Mouse (Mus musculus) Muller cell, postnatal 12 days (primary cell): ENCODE measurements around the gene Zbtb44.
"Not testable (repeated sequence)": the region's sequence is repeated elsewhere in the genome, so short reads cannot be mapped to it uniquely, and the experiment has no call there.

Experiments used
- DNase-seq: peaks from one replicate; pipeline ENCODE4 v3.0.0-alpha.2; 2015; ENCODE audit errors: inconsistent ontology term

The Zbtb44 gene

DNA sequence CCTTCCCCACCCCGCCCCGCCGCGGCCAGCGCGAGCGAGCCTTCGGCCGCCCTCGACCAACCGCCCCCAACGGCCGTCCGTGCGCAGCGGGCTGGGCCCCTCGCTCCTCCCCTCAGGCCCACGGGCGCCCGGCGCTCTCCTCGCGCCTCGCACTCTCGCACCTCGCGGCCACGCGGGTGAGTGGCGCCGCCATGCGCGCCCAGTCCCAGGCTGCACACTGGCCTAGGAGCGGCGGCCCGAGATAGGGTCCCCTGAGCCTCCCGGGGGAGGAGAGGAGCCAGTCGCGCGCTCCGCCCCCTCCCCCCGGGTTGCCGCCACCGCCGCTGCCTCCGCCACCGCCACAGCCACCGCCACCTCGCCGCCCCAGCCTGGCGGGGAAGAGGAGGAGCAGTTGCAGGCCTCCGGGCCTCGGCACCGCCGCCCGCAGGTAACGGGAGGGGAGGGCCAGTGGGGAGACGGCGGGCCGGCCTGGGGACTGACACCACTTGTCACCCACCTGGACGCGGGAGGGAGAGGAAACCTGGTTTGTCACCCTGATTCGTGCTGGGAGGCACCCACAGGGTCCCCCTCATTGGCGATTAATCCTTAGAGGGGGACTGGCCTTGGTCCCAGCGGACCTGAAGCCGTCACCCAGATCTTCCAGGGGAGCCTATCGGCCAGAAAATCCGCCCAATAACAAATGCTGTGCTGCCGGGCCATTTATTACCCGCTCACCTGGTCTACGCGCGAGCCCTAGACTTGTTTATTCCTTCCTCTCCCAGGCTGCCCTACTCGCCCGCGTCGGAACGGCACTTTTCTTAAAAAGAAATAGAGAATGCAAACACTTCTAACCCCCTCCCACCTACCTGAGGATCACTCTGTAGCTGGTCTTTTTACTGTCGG, at the start of gene Zbtb44:
TSS of gene Zbtb44 (plus strand) at position 113 of the 882 bp plus-strand sequence.
- no peak for DNase-seq

DNA sequence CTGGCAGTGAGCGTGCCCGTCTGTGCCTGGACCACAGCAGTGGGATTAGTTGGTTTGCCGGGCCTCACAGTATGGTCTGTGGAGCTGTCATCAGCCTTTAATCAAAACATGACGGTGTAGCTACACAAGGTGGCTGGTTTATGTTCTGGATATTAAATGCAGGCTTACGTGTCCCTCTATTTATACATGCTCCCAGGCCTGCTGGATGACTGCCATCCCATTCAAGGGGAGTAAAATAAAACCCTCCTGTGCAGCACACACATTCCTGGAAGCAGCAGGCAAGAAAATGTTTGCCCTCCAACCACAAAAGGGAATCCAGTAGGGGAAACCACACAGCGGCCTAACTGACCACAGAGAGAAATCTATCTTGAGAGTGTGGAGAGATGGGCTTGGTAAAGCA, 44.7 kb upstream of the Zbtb44 start:
- DNase-seq, result peak; percentile 75

DNA sequence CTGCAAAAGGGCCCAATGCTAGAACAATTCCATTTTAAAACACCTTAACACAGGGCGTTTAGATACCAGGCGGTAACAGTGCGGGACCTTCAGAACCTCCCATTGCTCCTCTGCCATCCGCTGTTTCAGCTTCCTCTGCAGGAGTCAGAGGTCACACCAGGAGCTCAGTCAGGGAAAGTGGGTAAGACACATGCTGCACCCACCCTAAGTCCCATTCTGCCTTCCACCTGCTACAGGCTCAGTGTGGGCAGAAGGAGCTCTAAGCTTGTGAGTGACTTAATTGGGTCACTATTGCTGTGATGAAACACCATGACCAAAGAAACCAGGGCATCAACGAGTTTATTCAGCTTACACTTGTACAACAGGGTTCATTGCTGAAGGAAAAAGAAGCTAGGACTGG, 37.3 kb upstream of the Zbtb44 start:
- no peak for DNase-seq

DNA sequence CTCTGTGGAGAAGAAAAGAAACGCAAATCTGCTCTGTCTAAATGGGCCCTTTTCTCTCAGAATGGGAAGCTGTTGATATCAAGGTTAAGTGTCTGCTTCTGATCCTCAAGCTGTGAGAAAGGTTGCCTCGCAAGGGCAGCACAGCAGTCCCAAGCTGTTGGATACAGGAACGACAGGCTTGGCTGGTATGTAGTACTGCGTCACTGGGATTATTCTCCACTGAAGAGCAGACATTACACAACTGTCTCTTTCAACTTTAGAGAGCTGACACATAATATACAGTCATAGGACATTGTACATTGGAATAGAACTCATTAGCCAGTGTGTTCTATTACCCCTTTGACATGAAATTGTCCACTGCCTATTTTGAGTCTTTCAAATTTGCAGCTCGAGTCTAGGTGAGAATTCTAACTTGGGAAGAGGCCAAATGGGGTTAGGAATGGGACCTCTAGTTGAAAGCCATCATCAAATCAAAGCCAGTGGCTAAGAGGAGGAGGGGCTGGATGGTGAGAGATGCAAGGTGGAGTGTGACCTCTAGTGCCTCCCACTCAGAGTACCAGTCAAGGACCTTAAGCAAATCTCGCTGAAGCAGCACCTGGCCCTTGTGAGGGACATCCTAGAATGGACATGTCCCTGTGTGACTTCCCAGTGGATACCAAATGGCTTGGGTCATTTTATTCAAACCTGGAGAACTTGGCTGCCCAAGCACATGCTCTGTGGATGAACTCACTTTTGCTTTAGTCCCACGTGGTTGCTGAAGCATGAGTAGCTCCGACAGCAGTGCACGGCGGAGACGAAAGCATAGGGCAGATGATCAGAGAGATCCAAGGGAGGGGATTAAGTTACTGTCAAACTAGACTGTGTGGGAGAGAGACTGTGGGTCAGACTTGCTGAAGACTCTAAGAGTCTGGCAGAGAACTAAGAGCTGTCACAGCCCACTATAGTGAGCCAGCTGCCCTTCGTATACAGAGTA, 33.6 kb upstream of the Zbtb44 start:
- DNase-seq, result peak; percentile 34

GRCm38 (mm10) chr9:31000641-31001040, 29.8 kb upstream of the Zbtb44 start:
- DNase-seq, result peak; percentile 56

- DNase-seq, result no peak
These were observed 27.9 kb upstream of the Zbtb44 start for GRCm38 (mm10) chr9:31002528-31002927.

- no peak for DNase-seq
These were observed 21.1 kb upstream of the Zbtb44 start for GRCm38 (mm10) chr9:31009334-31009733.

- no peak for DNase-seq
These were observed 20.4 kb upstream of the Zbtb44 start for GRCm38 (mm10) chr9:31010040-31010439.

GRCm38 (mm10) chr9:31010749-31011148, 19.7 kb upstream of the Zbtb44 start:
- DNase-seq, result no peak

GRCm38 (mm10) chr9:31011533-31011932, 18.9 kb upstream of the Zbtb44 start:
- DNase-seq, result no peak

DNA sequence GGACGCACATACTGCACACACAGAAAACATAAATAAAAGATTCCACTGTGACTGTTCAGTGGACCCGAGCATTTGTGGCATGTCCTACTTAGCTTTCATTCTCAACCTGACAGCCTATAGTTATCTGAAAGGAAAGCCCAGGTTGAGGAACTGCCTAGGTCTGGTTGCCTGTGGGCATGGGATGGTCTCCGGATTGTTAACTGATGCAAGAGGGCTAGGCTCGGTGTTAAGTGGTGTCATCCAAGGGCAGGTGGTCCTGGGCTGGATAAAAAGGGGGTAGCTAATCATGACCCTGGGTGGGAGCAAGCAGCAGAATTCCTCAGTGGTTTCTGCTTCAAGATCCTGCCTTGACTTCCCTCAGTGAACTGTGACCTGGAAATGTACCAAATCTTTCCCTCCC, 17.8 kb upstream of the Zbtb44 start:
- DNase-seq, result no peak

GRCm38 (mm10) chr9:31013415-31013814, 17.0 kb upstream of the Zbtb44 start:
- no peak for DNase-seq

DNA sequence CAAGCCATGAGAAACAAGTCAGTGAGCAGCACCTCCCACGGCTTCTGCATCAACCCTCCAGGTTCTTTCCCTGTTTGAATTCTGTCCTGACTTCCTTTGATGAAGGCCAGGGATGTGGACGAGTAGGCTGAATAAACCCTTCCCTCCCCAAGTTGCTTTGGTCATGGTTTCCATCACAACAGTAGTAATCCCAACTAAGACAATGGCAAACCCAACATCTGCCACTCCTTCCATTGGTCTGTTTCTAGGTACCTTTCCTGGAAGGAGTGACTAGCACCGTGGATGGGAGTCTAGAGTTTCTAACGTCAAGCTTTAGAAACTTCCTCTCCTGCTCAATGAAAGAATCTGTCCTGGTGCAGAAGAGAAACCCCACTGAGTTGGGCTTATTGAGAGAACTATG, 12.8 kb upstream of the Zbtb44 start:
- no peak for DNase-seq

- DNase-seq, result no peak
These were observed 12.3 kb upstream of the Zbtb44 start for GRCm38 (mm10) chr9:31018158-31018557.

GRCm38 (mm10) chr9:31018705-31019104, 11.7 kb upstream of the Zbtb44 start:
- no peak for DNase-seq

GRCm38 (mm10) chr9:31028251-31028650, 2.2 kb upstream of the Zbtb44 start:
- no peak for DNase-seq

GRCm38 (mm10) chr9:31029751-31030511, 513 bp upstream of the Zbtb44 start:
- peak; percentile 97 for DNase-seq

DNA sequence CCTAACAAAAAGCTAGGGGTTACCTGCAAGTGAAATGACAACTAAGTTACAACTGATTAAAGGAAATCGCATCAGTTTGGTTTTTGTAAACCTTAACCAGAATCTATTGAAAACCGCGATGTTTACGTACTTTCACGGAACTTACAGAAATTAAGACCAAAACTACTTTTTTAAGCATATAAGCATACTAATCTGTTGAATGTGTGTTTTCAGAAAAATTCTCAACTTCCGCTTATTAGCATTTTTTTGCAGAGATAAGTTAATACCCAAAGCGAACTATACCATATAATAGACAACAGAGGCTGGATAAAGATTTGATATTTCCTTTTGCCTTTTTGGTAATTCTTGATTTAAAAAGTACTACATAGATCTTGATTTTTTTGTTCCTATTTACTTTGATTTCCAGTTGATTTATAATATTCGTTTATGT, 985 bp downstream of the Zbtb44 start:
- no peak for DNase-seq

GRCm38 (mm10) chr9:31032546-31032945, 2.1 kb downstream of the Zbtb44 start:
- no peak for DNase-seq

DNA sequence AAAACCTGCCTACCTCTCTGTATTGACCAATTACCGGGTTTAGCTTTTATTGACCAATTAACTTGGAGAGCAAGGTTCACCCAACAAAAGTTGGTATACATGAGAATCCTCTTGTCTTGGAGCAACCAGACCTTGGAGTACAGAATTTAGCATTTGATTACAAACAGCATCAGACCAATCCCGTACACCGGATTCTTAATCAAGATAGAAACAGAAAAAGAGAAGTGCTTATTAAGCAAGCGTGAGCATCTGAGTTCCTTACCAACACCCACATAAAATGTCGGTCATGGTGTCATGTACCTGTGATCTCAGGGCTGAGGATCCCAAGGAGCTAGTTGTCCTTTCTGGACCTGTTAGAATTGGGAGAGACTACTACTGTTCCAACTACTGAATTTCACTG, 19.8 kb downstream of the Zbtb44 start:
- no peak for DNase-seq

DNA sequence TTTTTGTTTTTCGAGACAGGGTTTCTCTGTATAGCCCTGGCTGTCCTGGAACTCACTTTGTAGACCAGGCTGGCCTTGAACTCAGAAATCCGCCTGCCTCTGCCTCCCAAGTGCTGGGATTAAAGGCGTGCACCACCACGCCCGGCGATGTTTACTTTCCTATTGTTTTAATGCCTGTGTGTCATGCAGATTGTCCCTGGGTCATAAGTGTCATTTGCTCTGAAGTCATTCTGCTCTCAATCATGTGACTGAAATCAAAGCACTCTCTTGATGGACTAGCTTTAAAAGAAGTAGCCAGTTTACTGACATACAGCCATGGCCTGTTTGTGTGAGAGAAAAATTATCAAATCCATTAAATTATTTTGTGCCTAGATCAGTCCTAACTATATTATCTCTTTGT, 21.1 kb downstream of the Zbtb44 start:
- not testable (repeated sequence) for DNase-seq

DNA sequence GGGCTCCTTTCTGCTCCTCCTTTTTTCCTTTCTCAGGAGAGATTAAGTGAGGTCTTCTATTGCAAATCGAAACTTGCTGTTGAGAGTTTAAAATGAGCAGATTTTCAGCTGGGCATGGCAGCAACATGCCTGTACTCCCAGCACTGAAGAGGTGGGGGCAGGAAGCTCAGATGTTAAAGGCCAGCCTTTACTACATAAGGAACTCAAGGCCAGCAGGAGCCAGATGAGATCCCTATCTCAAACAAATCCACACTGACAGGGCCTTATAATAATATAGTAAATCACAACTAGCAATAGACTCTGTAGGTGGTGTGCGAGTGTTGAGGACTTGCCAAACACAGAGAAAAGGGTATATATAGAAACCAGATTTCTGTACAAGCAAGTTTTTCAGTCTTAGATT, 28.3 kb downstream of the Zbtb44 start:
- no peak for DNase-seq
